Mouse (Mus musculus) erythroblast, embryonic 14.5 days (primary cell): ENCODE results near the gene Tipin.

Experiments used
- GATA1 ChIP-seq: IDR thresholded peaks from 2 replicates; pipeline ENCODE4 v1.6.1; 2012; ENCODE audit warnings: low read length, inconsistent platforms, mixed read lengths
- TAL1 ChIP-seq: IDR thresholded peaks from 3 replicates; pipeline ENCODE4 v1.6.1; 2012; ENCODE audit warnings: low read length, inconsistent platforms, mixed read lengths

GRCm38 (mm10) chr9:64271249-64271648 lies 10.1 kb upstream of the Tipin start:
- TF ChIP-seq TAL1 (no peak), GATA1 (no peak)
